Mouse (Mus musculus): ENCODE data around the gene Mical3.

GRCm38 (mm10) chr6:120971797-120972590, 158.8 kb downstream of the Mical3 start:
- TF ChIP-seq GATA1 (IDR thresholded peaks at IDR 0.05; ENCODE audit: borderline replicate concordance, low read length) (no peak), FLI1 (IDR thresholded peaks at IDR 0.05; ENCODE audit: low read length) (no peak)
